Mouse (Mus musculus): ENCODE measurements around the gene Gm21725.
"Not testable (repeated sequence)": the region's sequence is repeated elsewhere in the genome, so short reads cannot be mapped to it uniquely, and the experiment has no call there.

Gene Gm21725

GRCm38 (mm10) chrY:13348963-13349362, at the start of gene Gm21725:
Gm21725 (minus strand) TSS chrY:13349063.
- not testable (repeated sequence) for ATAC-seq (ENCODE audit: insufficient number of reproducible peaks, low FRiP score, low TSS enrichment)
